Mouse (Mus musculus): Measurements from ENCODE around the gene Gm21748.
"Not testable (repeated sequence)": the region's sequence is repeated elsewhere in the genome, so short reads cannot be mapped to it uniquely, and the experiment has no call there.

Gm21748 gene

DNA sequence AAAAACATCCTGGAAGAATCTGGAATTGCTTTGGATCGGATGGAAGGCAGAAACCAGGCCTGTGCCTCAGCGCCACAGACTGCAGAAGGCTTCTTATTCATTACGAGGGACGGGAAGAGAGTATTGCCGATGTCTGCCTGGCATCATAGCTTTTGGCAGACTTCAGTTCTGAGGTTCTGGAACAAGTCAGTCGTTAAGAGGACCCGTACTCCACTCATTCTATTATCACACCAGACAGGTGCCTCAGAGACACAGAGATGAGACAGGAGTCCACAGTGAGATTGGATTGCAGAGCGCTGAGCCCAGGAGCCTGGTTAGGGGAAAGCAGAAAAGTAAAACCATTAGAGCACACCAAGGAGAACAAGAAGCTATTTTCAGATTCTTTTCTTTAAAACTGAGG lies at the start of gene Gm21748:
Gene Gm21748 (minus strand): TSS at position 101 of the 400 bp plus-strand sequence.
- not testable (repeated sequence) for DNase-seq
